Mouse (Mus musculus): Measurements from ENCODE around the gene Frrs1. TPM values are rescaled to one million over a fixed set of nuclear protein-coding genes. Genes with fewer than 3 reads are reported as not detected.

The Frrs1 gene
- polyA plus RNA-seq, 1 experiment = 5.2 TPM

DNA sequence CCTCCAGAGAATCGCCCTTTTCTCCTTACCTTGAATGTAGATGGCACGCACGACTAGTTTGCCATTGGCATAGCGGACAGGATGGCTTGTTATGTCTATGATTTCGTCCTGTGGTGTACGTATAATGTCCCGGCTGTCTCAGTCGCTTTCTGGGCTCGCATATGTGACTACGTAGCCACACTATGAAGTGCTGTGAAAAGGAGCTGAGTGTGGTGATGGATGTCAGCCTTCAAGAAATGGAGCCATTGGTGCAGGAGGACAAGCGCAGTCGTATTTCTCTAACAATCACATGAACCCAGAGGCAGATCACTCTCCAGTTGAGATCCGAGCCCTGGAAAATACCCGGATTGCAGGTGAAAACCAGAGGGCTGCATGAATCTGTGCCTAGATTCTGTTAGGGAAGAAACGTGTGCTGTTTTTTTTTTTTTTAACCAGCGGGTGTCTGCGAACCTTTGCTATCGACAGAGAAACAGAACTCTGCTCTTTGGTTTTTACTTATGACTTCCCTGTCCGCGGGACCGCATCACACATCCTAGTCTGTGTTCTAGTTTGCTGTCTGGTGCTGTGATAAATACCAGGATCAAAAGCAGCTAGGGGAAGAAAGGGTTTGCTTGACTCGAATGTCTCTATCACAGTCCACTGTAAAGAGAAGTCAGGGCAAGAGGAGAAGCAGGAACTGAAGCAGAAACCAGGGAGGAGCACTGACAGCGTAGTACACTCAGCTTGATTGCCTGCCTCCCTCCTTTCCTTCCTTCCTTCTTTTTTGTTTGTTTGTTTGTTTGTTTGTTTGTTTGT is 22.4 kb upstream of the Frrs1 start:
- TF ChIP-seq GATA1 (IDR thresholded peaks at IDR 0.05; ENCODE audit: low read length) = no peak

DNA sequence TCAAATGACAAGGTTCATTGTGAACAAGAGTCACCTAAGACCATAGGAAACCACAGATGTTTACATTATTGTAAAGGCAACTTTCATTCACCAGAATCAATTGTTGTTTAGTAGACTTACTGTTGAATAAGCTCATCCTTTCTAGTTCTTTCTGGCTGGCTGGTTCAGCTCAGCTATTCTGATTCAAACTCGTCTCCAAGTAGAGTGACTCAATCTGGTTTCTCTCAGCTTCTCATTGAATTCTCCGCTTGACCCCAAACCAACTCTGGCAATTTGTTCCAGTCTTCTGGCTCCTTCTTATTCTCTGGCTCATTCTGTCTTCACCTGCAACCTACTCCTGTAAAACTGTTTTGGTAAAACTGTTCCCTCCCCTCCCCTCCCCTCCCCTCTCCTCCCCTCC is 18.0 kb upstream of the Frrs1 start:
- no peak for TF ChIP-seq GATA1 (IDR thresholded peaks at IDR 0.05; ENCODE audit: low read length)

DNA sequence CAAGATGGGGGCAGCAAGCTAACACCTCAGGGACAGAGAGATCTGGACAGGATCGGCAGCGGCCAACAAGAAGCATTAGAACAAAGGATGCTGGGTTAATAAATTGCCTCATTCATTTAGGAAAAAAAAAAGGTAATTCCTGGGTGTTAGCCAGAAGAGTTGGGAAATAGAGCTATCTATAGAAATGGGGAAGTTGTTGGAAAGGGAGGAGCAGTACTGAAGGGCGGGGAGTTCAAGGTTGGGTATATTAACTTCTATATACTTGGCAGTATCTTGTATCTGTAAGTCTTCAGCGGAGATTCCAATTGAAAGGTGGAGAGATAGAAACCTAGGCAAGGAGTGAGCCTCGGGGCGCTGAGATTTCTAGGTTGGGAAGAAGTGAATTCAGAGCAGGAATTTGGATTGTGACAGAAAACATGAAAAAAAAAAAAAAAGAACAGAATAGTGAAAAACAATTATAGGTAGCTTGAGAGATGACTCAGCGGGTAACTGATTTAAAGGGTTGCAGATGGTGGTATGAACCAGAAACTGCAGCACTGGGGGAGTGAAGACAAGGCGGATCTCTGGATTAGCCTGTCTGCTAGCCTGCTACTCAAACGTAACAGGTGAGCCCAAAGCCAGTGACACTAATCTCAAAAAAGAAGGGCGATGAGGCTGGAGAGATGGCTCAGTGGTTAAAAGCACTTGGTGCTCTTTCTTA is 14.2 kb upstream of the Frrs1 start:
- TF ChIP-seq GATA1 (IDR thresholded peaks at IDR 0.05; ENCODE audit: low read length) = no peak

DNA sequence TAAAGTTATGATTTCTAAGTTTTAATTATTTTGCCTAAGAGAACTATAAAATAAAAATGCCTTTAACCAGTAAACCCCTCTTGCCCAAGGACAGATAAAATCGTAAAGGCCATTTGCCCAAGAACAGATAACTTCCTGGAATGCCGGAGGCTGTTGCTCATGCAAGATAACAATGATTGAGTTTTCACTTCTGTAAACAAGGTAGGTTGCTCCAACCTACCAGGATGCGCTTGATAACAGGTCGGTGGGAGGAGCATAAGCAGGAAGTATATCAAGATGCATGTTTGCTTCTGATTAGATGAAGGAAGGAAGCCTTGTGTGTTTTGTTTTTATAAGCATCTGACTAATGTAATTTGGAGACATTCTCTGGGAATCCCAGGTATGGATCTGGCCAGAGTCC is 13.2 kb upstream of the Frrs1 start:
- peak; percentile 41 for TF ChIP-seq GATA1 (IDR thresholded peaks at IDR 0.05; ENCODE audit: low read length)

DNA sequence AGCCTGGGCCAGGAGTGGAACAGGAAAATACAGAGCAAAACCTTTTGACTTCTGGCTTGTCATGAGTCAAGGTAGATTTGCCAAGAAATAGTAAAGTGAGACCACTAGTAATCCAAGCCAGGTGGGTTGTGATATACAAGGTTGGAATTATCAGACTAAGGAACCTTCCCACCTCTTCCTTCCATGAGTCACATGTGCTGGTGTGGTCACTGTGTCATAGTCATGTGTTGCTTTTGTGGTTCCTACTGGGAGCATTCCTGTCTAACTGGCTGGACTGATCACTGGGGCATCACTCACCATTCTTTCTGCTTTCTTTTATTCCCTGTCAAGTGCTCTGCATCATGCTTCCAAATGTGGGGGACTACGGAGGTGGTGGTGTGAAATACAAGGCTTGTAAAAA is 11.2 kb upstream of the Frrs1 start:
- TF ChIP-seq GATA1 (IDR thresholded peaks at IDR 0.05; ENCODE audit: low read length) = no peak

DNA sequence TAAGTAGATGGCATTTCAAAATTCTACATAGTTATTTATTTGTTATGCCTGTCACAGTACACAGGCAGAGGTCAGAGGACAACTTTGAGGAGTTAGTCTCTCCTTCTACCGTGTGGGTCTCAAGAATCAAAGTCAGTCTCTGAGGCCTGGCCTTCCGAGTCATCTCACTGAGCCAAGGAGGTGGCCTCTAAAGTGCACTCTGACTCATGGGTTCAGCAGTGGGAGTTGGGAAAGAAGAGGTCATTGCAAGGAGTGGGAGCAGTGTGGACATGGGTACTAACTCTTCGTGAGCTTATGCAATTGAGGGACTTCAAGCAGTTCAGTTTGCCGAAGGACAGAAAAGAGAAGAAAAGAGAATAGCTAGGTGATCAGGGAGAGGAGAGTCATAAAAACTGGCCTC is 10.3 kb upstream of the Frrs1 start:
- TF ChIP-seq GATA1 (IDR thresholded peaks at IDR 0.05; ENCODE audit: low read length) = no peak

DNA sequence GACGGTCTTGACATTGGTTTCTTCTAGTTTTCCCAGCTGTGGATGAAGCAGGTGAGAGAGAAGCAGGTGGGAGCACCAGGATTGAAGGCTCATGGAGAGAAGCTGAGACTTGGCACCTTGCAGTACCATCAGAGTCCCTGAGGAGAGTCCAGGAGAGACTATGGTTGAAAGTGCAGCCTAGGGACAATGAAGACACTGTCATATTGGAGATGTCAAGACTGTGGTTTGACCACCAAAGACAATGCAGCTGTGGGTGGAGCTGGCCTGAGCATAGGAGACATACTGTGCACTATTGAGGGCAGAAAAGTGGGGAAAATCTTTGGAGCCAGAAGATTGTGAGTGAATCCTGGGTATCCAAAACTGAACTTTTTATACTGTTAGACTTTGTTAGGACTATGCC is 8.9 kb upstream of the Frrs1 start:
- no peak for TF ChIP-seq GATA1 (IDR thresholded peaks at IDR 0.05; ENCODE audit: low read length)

DNA sequence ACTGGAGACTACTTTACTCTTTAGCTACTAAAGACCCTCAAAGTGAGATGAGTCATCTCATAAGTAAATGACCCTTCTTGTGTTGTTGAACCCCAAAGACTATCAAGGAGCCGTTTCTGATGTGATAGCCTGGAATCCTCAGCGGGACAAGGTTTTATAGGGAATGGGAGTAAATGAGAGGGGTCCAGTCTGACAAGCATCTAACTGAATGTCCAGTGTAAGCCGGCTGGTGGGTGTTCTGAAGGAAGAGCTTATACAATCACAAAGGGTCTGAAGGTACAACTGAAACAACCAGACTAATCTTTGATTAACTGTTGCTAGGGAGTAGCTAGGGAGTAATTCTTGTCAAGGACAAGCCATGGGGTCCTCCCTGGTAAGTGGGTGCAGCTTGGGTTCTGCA is 6.8 kb upstream of the Frrs1 start:
- TF ChIP-seq GATA1 (IDR thresholded peaks at IDR 0.05; ENCODE audit: low read length) = no peak

DNA sequence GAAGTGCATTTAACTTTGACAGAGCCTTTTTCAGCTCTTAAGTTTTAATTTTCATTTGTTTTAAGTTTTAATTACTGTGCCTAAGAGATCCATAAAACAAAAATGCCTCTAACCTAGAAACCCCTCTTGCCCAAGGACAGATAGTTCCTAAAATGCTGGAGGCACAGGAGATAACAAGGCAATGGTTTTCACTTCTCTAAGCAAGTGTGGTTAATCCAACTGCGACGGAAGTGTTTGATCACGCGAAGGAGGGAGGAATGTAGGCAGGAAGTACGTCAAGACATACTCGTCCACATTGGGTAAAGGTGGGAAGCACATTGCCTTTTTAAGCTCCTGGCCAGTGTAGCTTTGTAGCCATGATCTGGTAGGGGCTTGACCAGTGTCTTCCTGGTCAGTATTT is 1.7 kb upstream of the Frrs1 start:
- TF ChIP-seq GATA1 (IDR thresholded peaks at IDR 0.05; ENCODE audit: low read length) = no peak

DNA sequence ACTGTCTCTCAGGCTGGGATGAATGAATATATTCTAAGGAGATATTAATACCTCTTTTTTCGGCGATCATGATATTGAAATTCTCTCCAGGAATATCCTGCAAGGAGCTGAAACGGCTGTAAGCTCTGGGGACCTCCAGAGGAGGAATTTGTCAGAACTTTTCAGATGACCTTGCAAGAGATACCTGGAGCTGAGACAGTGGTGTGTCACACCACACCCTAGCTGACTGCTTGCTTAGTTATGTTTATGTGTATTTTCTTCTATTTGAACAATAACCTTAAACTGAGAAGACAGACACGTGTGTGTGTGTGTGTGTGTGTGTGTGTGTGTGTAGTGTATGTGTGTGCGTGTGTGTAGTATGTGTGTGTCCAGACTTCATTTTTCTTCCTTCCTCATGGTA is 488 bp downstream of the Frrs1 start:
- TF ChIP-seq GATA1 (IDR thresholded peaks at IDR 0.05; ENCODE audit: low read length) = no peak

DNA sequence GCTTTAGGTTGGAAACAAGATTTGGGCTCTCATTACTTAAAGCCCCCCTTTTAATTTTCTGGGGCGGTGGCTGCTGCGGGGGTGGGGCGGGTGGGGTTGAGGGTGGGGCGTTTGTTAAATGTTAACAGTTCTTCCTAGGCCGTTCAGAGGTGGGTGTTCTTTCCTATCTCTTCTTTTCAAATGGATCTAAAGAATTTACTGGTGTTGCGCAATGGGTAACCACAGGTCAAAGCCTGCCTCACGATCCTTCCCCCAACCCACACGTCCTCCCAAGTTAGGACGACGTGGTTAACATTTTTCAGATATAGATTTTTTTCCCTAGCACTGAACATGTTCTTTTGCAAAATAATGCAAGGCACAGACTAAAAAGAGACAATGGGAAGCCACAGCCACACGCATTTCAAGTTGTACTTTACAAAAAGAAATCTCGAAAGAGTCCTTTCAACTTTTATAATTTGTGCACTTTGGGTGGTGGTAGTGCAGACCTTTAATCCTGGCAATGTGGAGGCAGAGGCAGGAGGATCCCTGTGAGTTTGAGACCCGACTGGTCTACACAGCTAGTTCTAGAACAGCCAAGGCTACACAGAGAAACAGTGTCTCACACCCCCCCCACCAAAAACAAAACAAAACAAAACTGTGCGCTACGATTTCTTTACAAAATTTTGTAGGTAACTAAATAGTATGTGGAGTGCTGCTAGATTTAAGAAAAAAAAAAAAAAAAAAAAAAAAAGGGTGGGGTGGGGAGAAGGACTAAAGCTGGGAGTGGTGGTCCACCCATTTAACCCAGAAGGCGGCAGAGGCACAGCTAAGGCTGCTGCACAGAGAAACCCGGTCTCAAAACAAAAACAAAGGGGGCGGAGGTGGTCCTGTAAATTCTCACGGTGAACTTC is 1.3 kb downstream of the Frrs1 start:
- no peak for TF ChIP-seq GATA1 (IDR thresholded peaks at IDR 0.05; ENCODE audit: low read length)

DNA sequence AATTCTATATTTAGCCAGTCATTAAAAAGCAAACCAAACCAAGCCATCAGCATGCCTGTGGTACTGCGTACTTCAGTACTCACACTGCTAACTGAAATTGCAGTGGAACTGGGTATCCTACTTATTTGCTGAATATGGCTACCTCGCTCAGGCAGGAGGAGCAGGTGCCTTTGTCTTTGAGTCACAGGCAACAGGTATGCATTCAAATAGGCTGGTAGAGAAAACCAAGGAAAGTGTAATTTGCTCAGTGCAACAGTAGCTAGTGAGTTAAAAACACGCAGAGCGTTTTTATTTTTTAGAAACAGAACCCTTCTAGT is 1.9 kb downstream of the Frrs1 start:
- TF ChIP-seq GATA1 (IDR thresholded peaks at IDR 0.05; ENCODE audit: low read length) = no peak

DNA sequence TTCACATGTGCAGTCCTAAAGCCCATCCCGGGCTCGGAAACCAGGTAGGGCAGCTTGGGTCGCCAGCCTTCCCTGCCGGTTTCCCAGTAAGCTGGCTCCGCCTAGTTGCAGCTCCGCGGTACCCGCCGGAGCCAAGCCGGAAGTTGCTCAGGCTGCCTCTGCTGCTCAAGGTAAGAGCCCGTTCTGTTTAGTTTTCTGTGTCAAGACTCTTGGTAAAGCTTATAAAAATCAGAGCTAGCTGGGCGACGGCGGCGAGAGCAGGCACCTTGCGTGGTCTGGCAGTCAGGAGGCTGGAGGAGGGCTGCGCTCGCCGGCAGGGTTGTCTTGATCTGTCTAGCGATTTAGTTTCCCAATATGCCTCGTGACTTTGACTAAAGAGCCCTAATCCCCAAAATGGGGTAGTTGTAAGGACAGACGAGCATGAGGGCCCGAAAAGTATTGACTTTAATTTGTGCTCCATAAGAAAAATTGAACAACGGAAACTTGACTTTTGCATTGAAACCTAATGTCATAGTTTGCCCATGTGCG is 2.3 kb downstream of the Frrs1 start:
- TF ChIP-seq GATA1 (IDR thresholded peaks at IDR 0.05; ENCODE audit: low read length) = no peak

DNA sequence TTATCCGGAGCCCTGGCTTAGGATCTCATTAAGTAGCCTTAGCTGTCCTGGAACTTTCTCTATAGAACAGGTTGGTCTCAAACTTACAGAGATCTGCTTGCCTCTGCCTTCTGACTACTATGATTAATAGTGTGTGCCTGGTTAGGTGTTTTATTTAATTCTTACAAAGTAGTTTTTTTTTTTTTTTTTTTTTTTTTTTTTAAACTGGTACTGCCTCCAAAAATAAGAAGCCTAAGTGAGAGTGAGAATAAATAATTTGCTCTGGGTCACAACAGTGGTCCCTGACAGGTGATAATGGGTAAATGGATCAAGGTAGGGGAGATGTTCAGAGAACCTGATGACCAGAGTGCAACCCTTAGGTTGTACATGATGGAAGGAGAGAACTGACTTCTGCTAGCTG is 3.4 kb downstream of the Frrs1 start:
- no peak for TF ChIP-seq GATA1 (IDR thresholded peaks at IDR 0.05; ENCODE audit: low read length)

DNA sequence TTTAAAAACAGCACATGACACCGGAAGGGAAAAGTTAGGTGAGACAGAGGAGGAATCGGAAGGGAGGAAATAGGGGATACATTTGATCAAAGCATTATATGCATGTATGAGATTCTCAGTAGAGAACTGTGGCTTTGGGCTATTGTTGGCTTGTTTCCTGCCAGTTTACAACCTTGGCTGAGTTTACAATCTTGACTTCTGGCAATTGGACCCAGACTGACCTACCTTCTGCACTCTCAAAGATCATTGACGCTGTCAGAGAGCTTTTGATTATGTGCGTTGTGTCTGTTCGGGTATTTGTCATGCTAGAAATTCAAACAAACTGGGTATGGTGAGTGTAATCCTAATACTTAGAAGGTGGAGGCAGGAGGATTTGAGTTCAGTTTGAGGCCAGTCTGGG is 5.2 kb downstream of the Frrs1 start:
- no peak for TF ChIP-seq GATA1 (IDR thresholded peaks at IDR 0.05; ENCODE audit: low read length)

DNA sequence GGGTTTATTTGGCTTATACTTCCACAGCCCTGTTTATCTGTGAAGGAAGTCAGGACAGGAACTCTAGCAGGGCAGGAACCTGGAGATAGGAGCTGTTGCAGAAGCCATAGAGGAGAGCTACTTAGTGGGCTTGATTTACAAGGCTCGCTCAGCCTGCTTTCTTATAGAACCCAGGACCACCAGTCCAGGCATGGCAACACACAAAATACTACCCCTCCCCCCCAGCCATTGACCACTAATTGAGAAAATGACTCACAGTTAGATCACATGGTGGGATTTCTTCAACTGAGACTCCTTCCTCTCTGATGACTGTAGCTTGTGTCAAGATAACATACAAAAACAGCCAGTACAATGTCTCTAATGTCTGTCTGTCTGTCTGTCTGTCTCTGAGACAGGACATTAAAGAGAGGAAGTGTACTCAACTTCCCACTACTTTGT is 6.0 kb downstream of the Frrs1 start:
- TF ChIP-seq GATA1 (IDR thresholded peaks at IDR 0.05; ENCODE audit: low read length) = no peak

Data from G1E-ER4 (cell line).